Mouse (Mus musculus) megakaryocyte, embryonic 14.5 days (primary cell): ENCODE measurements around the gene Rnf145.

ENCODE experiments used
- FLI1 ChIP-seq: IDR thresholded peaks from 2 replicates; pipeline ENCODE4 v1.6.1; 2012; ENCODE audit warnings: low read length, inconsistent platforms, mixed read lengths
- GATA1 ChIP-seq: IDR thresholded peaks from 3 replicates; pipeline ENCODE4 v1.6.1; 2012; ENCODE audit warnings: mixed read lengths, low read length, inconsistent platforms, borderline replicate concordance

GRCm38 (mm10) chr11:44560396-44560795, 41.6 kb downstream of the Rnf145 start:
- TF ChIP-seq GATA1: no peak
- no peak for TF ChIP-seq FLI1
